Mouse (Mus musculus) liver, postnatal 0 days (tissue): ENCODE data around the gene Lnpk. TPM values are rescaled to one million over a fixed set of nuclear protein-coding genes. Genes with fewer than 3 reads are reported as not detected.

Experiments used
- ATAC-seq: fragments of 200-750 bp; cut with Nextera tagmentation; 2 replicates; pipeline ENCODE4 v1.8.0; 2017; ENCODE audit warnings: mild to moderate bottlenecking, moderate library complexity
- DNase-seq: peaks from one replicate; pipeline ENCODE4 v3.0.0-alpha.2; 2016
- H3K27ac ChIP-seq: fragments of 300-500 bp; sonication (generic); 2 replicates; pipeline ENCODE4 v1.5.1; 2014; ENCODE audit warnings: antibody characterized with exemption, moderate library complexity, mild to moderate bottlenecking, low read depth
- H3K27me3 ChIP-seq: fragments of 300-500 bp; sonication (generic); 2 replicates; pipeline ENCODE4 v1.6.1; 2014; ENCODE audit warnings: low read length, control low read depth, mixed read lengths; ENCODE audit not compliant: insufficient read depth
- H3K36me3 ChIP-seq: fragments of 300-500 bp; sonication (generic); replicated peaks from 2 replicates; pipeline ENCODE4 v1.6.1; 2014; ENCODE audit warnings: mild to moderate bottlenecking, control low read depth, low read length, moderate library complexity, mixed read lengths; ENCODE audit not compliant: insufficient read depth
- H3K4me1 ChIP-seq: fragments of 300-500 bp; sonication (generic); 2 replicates; pipeline ENCODE4 v1.6.1; 2014; ENCODE audit warnings: antibody characterized with exemption, mild to moderate bottlenecking, control low read depth; ENCODE audit not compliant: insufficient read depth
- H3K4me2 ChIP-seq: fragments of 300-500 bp; sonication (generic); 2 replicates; pipeline ENCODE4 v1.6.1; 2014; ENCODE audit warnings: low read depth, mild to moderate bottlenecking, low read length, moderate library complexity, mixed read lengths
- H3K4me3 ChIP-seq: fragments of 300-500 bp; sonication (generic); 2 replicates; pipeline ENCODE4 v1.5.1; 2014; ENCODE audit warnings: low read depth, low read length
- H3K9ac ChIP-seq: fragments of 300-500 bp; sonication (generic); replicated peaks from 2 replicates; pipeline ENCODE4 v1.6.1; 2014; ENCODE audit warnings: mild to moderate bottlenecking, moderate library complexity
- H3K9me3 ChIP-seq: fragments of 300-500 bp; sonication (generic); 2 replicates; pipeline ENCODE4 v1.6.1; 2016; ENCODE audit warnings: mild to moderate bottlenecking, control low read depth, low read length, mixed read lengths
- CTCF ChIP-seq: sonication (generic); IDR thresholded peaks from 2 replicates; pipeline ENCODE4 v1.5.1; 2016; ENCODE audit warnings: antibody characterized with exemption, low read depth
- EP300 ChIP-seq: IDR thresholded peaks from 2 replicates; pipeline ENCODE4 v1.6.1; 2016; ENCODE audit warnings: antibody characterized with exemption, low read depth, mild to moderate bottlenecking
- WGBS: fragments of 180-500 bp; shearing (Covaris S2); extraction: QIAGEN DNeasy Blood & Tissue Kit; methylation state at CpG from one replicate; pipeline ENCODE4 v1.1.7; 2014; ENCODE audit not compliant: insufficient replicate concordance; 5-methylcytosine and 5-hydroxymethylcytosine counted together
- polyA plus RNA-seq: library from polyadenylated mRNA; unstranded; fragments of >200 nt; fragmentation: Nextera tagmentation; extraction: Ambion mirVana; gene quantifications from 2 replicates; pipeline ENCODE4 v1.2.1, GENCODE M21; 2015

Gene Lnpk
- polyA plus RNA-seq, 1 experiment from 2014 or later: 11.1 TPM

- TF ChIP-seq CTCF: no peak
- no peak for TF ChIP-seq EP300
- H3K4me1 ChIP-seq: no peaks in the 10 kb centered on the region
- 44% methylated on average over 8 of the region's 8 CpGs for WGBS
- no peak for ATAC-seq
- H3K4me2 ChIP-seq: no peak overlapping the region
- H3K27me3 ChIP-seq: no peaks in the 10 kb centered on the region
- H3K4me3 ChIP-seq: no peak overlapping the region
- H3K36me3 ChIP-seq: no peaks in the 10 kb centered on the region
- no peak overlapping the region for H3K27ac ChIP-seq
- H3K9me3 ChIP-seq: no peaks in the 10 kb centered on the region
- DNase-seq: no peak
- H3K9ac ChIP-seq: no peak overlapping the region
These were observed 72.8 kb downstream of the Lnpk start for GRCm38 (mm10) chr2:74506439-74506838.

DNA sequence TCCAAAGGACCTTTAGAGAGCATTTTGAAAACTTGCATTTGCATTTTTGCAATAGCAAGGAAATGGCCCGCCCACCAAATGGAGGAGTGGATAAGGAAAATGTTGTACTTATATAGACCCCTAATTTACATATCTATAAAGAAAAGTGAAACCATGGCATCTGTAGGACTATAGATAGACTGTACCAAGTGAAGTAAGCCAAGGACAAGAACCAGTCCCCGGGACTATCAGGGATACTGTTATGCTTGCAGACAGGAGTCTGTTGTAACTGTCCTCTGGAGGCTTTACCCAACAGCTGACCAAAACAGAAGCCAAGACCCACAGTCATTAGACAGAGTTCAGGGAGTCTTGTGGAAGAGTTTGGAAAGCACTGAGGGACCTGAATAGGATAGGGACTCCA is 78.9 kb downstream of the Lnpk start:
- WGBS: 63% methylated on average over 2 of the region's 2 CpGs
- no peak for DNase-seq
- Histone ChIP-seq H3K9me3 (no peaks in the 10 kb centered on the region), H3K4me2 (no peak overlapping the region), H3K27ac (no peak overlapping the region), H3K9ac (no peak overlapping the region), H3K36me3 (no peaks in the 10 kb centered on the region), H3K4me1 (no peaks in the 10 kb centered on the region), H3K27me3 (no peaks in the 10 kb centered on the region), H3K4me3 (no peak overlapping the region)
- no peak for TF ChIP-seq EP300
- no peak for TF ChIP-seq CTCF
- no peak for ATAC-seq

DNA sequence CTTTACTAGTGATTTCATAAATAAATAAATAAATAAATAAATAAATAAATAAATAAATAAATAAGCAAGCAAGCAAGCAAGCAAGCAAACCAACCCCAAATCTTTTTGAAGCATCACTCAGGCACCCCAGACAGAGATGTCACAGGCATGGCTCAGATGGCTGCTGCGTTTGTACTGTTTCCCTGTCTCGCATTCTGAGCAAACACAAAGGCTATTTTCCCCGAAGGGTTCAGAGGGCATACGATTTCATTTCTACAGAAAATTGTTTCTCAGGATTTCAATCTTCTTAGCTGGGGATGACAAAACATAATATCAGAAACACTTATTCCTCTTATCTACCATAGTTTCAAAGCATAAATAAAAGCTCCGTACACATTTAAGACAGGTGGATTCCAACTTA is 81.4 kb downstream of the Lnpk start:
- WGBS: 70% methylated on average over 5 of the region's 5 CpGs

DNA sequence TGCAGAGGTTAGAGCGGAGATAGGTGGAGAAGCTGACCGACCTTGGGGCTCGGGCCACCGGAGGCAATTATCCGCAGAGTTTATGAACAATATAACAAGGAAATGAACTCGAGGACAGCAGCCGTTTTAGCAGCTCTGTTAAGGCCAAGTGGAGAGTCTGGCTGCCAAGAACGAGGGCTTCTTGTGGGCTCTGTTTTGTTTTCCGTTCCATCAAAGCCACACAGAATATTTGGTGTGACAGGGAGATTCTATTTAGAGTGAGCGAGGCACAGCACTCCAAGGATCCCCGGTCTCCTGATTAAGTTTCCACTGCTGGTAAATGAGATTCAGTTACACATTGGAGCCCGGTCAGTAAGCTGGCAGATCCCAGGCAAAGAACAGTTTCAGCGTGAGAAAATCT is 87.8 kb downstream of the Lnpk start:
- no peak for ATAC-seq
- no peaks in the 10 kb centered on the region for H3K4me1 ChIP-seq
- H3K27ac ChIP-seq: no peak overlapping the region
- H3K4me2 ChIP-seq: no peak overlapping the region
- no peaks in the 10 kb centered on the region for H3K36me3 ChIP-seq
- 75% methylated on average over 13 of the region's 13 CpGs for WGBS
- H3K9ac ChIP-seq: no peak overlapping the region
- TF ChIP-seq EP300: no peak
- TF ChIP-seq CTCF: no peak
- no peak overlapping the region for H3K4me3 ChIP-seq
- H3K9me3 ChIP-seq: no peaks in the 10 kb centered on the region
- H3K27me3 ChIP-seq: no peaks in the 10 kb centered on the region
- no peak for DNase-seq

More for the DNA sequence above, 81.4 kb downstream of the Lnpk start:
- TF ChIP-seq EP300 (no peak), CTCF (no peak)
- Histone ChIP-seq H3K36me3 (no peaks in the 10 kb centered on the region), H3K27ac (no peak overlapping the region), H3K4me3 (no peak overlapping the region), H3K27me3 (no peaks in the 10 kb centered on the region), H3K4me2 (no peak overlapping the region), H3K9me3 (no peaks in the 10 kb centered on the region), H3K9ac (no peak overlapping the region), H3K4me1 (no peaks in the 10 kb centered on the region)
- DNase-seq (no peak), ATAC-seq (no peak)

GRCm38 (mm10) chr2:74490186-74490585 is 89.0 kb downstream of the Lnpk start:
- Histone ChIP-seq H3K4me3 (no peak overlapping the region), H3K27me3 (no peaks in the 10 kb centered on the region), H3K27ac (no peak overlapping the region), H3K4me2 (no peak overlapping the region), H3K9me3 (no peaks in the 10 kb centered on the region), H3K9ac (no peak overlapping the region), H3K4me1 (no peaks in the 10 kb centered on the region), H3K36me3 (no peaks in the 10 kb centered on the region)
- ATAC-seq (no peak), DNase-seq (no peak)
- TF ChIP-seq EP300: no peak
- no peak for TF ChIP-seq CTCF
- 74% methylated on average over 1 of the region's 1 CpGs for WGBS

GRCm38 (mm10) chr2:74488443-74488842 is 90.8 kb downstream of the Lnpk start:
- H3K9me3 ChIP-seq: no peaks in the 10 kb centered on the region
- no peak overlapping the region for H3K9ac ChIP-seq
- TF ChIP-seq EP300: no peak
- no peak for TF ChIP-seq CTCF
- WGBS: 71% methylated on average over 7 of the region's 7 CpGs
- no peaks in the 10 kb centered on the region for H3K36me3 ChIP-seq
- ATAC-seq: no peak
- H3K27me3 ChIP-seq: no peaks in the 10 kb centered on the region
- H3K4me2 ChIP-seq: no peak overlapping the region
- no peak overlapping the region for H3K4me3 ChIP-seq
- no peak overlapping the region for H3K27ac ChIP-seq
- no peaks in the 10 kb centered on the region for H3K4me1 ChIP-seq
- DNase-seq: no peak

GRCm38 (mm10) chr2:74482651-74483050 is 96.6 kb downstream of the Lnpk start:
- Histone ChIP-seq H3K9ac (no peak overlapping the region), H3K4me1 (no peaks in the 10 kb centered on the region), H3K27ac (no peak overlapping the region), H3K27me3 (no peaks in the 10 kb centered on the region), H3K4me3 (no peak overlapping the region), H3K4me2 (no peak overlapping the region), H3K36me3 (no peaks in the 10 kb centered on the region), H3K9me3 (no peaks in the 10 kb centered on the region)
- no peak for DNase-seq
- WGBS: 64% methylated on average over 10 of the region's 10 CpGs
- ATAC-seq: no peak
- TF ChIP-seq CTCF (no peak), EP300 (no peak)
